Mouse (Mus musculus) brain, embryonic 14.5 days (tissue): ENCODE results near the gene Kcne3.

ENCODE experiments used
- CTCF ChIP-seq: fragments of 200-500 bp; IDR thresholded peaks from 2 replicates; pipeline ENCODE4 v1.5.1; 2012; ENCODE audit warnings: inconsistent platforms, mild to moderate bottlenecking, moderate library complexity, borderline replicate concordance; ENCODE audit not compliant: insufficient read depth, insufficient read length; ENCODE audit errors: extremely low read depth
- POLR2A ChIP-seq: fragments of 200-500 bp; IDR thresholded peaks from 2 replicates; pipeline ENCODE4 v1.6.1; 2012; ENCODE audit warnings: mild to moderate bottlenecking, inconsistent platforms, borderline replicate concordance; ENCODE audit not compliant: poor library complexity, insufficient read depth, insufficient read length, severe bottlenecking; ENCODE audit errors: extremely low read depth

GRCm38 (mm10) chr7:100182388-100182787 lies 6.1 kb downstream of the Kcne3 start:
- no peak for TF ChIP-seq CTCF
- TF ChIP-seq POLR2A = no peak
